Mouse (Mus musculus) heart, adult 2 months (tissue): ENCODE measurements at regions not wholly inside any gene's neighbourhood (a gene's known extent, or its start where the extent isn't known, plus 50 kb on each side); places are given as distances from the start of the nearest gene placed in this dataset.
A peak's percentile ranks its signal among the peaks of the same experiment; 100 is the strongest.

Experiments used
- DNase-seq, 2 experiments: peaks; one replicate each; pipeline ENCODE4 v3.0.0; 2021
- H3K27ac ChIP-seq: fragments of 200-600 bp; 2 replicates; pipeline ENCODE4 v1.8.1; 2022
- H3K27me3 ChIP-seq: fragments of 200-500 bp; 2 replicates; pipeline ENCODE4 v1.6.1; 2012; ENCODE audit warnings: mild to moderate bottlenecking, low read length, inconsistent platforms, mixed read lengths; ENCODE audit not compliant: control insufficient read depth, insufficient read depth
- H3K36me3 ChIP-seq: fragments of 200-500 bp; 2 replicates; pipeline ENCODE4 v1.6.1; 2012; ENCODE audit warnings: low read length, inconsistent platforms; ENCODE audit not compliant: control insufficient read depth, insufficient read depth
- H3K4me1 ChIP-seq: fragments of 200-500 bp; 2 replicates; pipeline ENCODE4 v1.6.1; 2011; ENCODE audit warnings: low read length; ENCODE audit not compliant: control insufficient read depth, insufficient read depth
- H3K4me3 ChIP-seq: fragments of 200-600 bp; 2 replicates; pipeline ENCODE4 v1.8.1; 2022
- H3K79me2 ChIP-seq: fragments of 200-500 bp; replicated peaks from 2 replicates; pipeline ENCODE4 v1.6.1; 2012; ENCODE audit warnings: mild to moderate bottlenecking, inconsistent platforms, low read length, moderate library complexity, mixed read lengths; ENCODE audit not compliant: control insufficient read depth, insufficient read depth
- H3K9ac ChIP-seq: fragments of 200-500 bp; 2 replicates; pipeline ENCODE4 v1.6.1; 2012; ENCODE audit warnings: low read depth, mild to moderate bottlenecking, control low read depth, inconsistent platforms, low read length, mixed read lengths
- CTCF ChIP-seq: fragments of 200-600 bp; IDR thresholded peaks from 2 replicates; pipeline ENCODE4 v1.8.1; 2022; ENCODE audit warnings: antibody characterized with exemption, mild to moderate bottlenecking, moderate library complexity
- EP300 ChIP-seq: fragments of 200-500 bp; IDR thresholded peaks from 2 replicates; pipeline ENCODE4 v1.6.1; 2011; ENCODE audit warnings: low read depth, low read length, control low read depth; ENCODE audit not compliant: insufficient read depth
- POLR2A ChIP-seq: fragments of 200-500 bp; IDR thresholded peaks from 2 replicates; pipeline ENCODE4 v1.6.1; 2011; ENCODE audit warnings: mild to moderate bottlenecking, low read depth, low read length, control low read depth; ENCODE audit not compliant: insufficient read depth
- WGBS: fragments of 180-500 bp; shearing (Covaris S2); methylation state at CpG from one replicate; pipeline ENCODE4 v1.1.7; 2018; 5-methylcytosine and 5-hydroxymethylcytosine counted together
- intact Hi-C: fragments of 180-260 bp; cut with DNase I; formaldehyde crosslinking; loops from one replicate; pipeline ENCODE4 v1.15.1; 2025

DNA sequence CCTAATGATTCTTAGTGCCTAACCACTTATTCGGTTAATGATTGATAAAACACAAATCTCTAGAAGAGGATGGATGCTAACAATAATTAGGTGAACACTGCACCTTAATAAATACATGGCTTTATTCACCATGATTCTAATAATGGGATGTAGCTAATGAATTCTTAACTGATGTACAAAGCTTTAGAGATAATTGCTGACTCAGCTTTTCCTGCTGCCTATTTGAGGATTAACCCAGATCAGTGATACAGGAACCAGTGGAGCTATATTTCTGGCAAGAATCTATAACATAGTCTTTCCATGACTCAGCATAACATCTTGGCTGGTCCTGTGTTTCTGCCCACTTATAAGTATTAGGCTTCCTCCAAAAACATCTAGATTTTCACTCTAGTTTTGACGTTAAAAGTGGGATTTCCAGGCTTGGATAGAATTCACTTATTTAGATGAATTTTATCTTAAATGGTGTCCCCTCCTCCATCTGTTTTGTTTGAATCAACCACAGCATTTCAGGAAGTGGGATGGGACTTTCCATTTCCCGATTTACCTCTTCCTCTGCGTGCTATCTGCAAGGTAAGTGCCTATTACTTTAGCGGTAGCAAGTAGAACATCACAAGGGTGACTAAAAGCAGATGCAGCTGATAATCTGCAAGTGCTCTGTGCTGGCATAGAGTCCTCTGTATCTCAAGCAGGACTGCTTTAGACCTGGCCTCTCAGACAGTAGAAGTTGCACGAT, 460.2 kb downstream of the Kcnj2 start:
- no peak overlapping the region for H3K4me3 ChIP-seq
- H3K27ac ChIP-seq, result no peak overlapping the region
- WGBS, result 45% methylated on average over 6 of the region's 6 CpGs
- no peaks in the 10 kb centered on the region for H3K27me3 ChIP-seq
- H3K79me2 ChIP-seq, result no peaks in the 10 kb centered on the region
- no peak for DNase-seq
- intact Hi-C loops, result loop anchor here (10.0 kb wide), 1 partner anchor 461 kb away; the partner anchor contains the start of gene Kcnj2
- no peak overlapping the region for H3K9ac ChIP-seq
- H3K4me1 ChIP-seq, result no peaks in the 10 kb centered on the region
- no peak for TF ChIP-seq EP300
- no peaks in the 10 kb centered on the region for H3K36me3 ChIP-seq

GRCm38 (mm10) chr11:111529591-111529990, 463.6 kb downstream of the Kcnj2 start:
- no peaks in the 10 kb centered on the region for H3K4me1 ChIP-seq
- 58% methylated on average over 9 of the region's 9 CpGs for WGBS
- H3K27me3 ChIP-seq, result no peaks in the 10 kb centered on the region
- H3K27ac ChIP-seq, result no peak overlapping the region
- TF ChIP-seq POLR2A, result no peak
- no peak for TF ChIP-seq EP300
- no peak for TF ChIP-seq CTCF
- no peak overlapping the region for H3K4me3 ChIP-seq
- no peaks in the 10 kb centered on the region for H3K36me3 ChIP-seq
- DNase-seq, result no peak
- no peaks in the 10 kb centered on the region for H3K79me2 ChIP-seq
- intact Hi-C loops, result loop anchor here (10.0 kb wide), 1 partner anchor 465 kb away; the partner anchor contains the start of gene Kcnj2
- no peak overlapping the region for H3K9ac ChIP-seq

GRCm38 (mm10) chr11:111530912-111531311, 464.9 kb downstream of the Kcnj2 start:
- TF ChIP-seq CTCF (no peak), POLR2A (no peak), EP300 (no peak)
- H3K27me3 ChIP-seq, result no peaks in the 10 kb centered on the region
- WGBS, result 74% methylated on average over 3 of the region's 3 CpGs
- H3K79me2 ChIP-seq, result no peaks in the 10 kb centered on the region
- no peaks in the 10 kb centered on the region for H3K36me3 ChIP-seq
- no peak overlapping the region for H3K4me3 ChIP-seq
- H3K4me1 ChIP-seq, result no peaks in the 10 kb centered on the region
- no peak overlapping the region for H3K27ac ChIP-seq
- intact Hi-C loops, result loop anchor here (10.0 kb wide), 1 partner anchor 574 kb away; no protein-coding TSS in a partner anchor
- H3K9ac ChIP-seq, result no peak overlapping the region
- DNase-seq, result no peak

DNA sequence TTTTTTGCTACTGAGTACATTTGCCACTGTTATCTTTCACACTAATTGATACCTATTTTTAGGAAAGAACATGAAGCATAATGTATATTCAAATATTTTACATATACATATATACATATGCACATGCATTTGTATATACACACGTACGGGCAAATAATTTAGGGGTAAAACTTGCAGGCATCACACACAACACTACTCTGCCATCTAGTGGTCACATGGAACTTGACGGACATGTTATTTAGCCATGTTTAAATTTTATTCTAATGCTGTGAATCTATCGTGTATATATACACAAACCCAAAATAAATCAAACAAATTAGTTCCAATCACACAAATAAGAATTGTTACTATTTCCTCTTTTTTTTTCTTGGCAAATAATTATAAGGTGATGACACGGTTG, 466.5 kb downstream of the Kcnj2 start:
- Histone ChIP-seq H3K36me3 (no peaks in the 10 kb centered on the region), H3K27ac (no peak overlapping the region), H3K9ac (no peak overlapping the region), H3K79me2 (no peaks in the 10 kb centered on the region), H3K27me3 (no peaks in the 10 kb centered on the region), H3K4me1 (no peaks in the 10 kb centered on the region), H3K4me3 (no peak overlapping the region)
- TF ChIP-seq POLR2A, result no peak
- TF ChIP-seq EP300, result no peak
- TF ChIP-seq CTCF, result peak; percentile 72
- no peak for DNase-seq
- 23% methylated on average over 5 of the region's 5 CpGs for WGBS
- intact Hi-C loops, result loop anchor here (10.0 kb wide), 1 partner anchor 572 kb away; no protein-coding TSS in a partner anchor

DNA sequence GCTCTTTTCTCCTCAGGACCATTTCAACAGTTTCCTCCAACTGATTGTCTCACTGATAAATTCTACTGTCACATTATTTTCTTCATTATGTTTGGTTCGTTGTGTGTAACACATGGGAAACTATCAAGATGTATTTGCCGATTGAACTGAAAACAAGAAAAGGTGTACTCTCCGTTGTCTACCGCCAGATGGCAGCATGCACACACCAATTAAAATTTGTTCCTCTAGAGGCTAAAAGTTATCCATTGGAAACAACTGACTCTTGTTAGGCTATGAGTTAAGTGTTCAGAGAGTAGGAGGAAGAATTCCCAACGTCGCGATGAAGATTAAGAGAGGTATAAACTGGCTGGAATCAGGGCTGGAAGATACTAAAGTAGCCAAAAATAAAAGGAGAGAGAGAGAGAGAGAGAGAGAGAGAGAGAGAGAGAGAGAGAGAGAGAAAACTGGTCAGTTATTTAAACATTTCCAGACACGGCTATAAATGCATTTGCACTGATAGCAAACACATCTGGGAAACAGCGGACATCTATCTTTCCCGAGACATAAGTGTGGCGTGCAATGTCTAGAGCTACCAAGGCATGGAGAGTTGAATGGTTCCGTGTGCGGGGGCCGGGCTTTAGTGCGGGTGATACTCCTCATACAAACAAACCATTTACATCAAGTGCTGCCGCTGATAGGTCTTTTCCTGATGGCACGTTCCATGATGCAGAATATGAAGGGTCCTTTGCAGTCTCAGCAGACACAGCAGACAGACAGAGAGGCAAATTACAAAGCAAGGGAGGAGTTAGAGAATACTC, 470.3 kb downstream of the Kcnj2 start:
- Histone ChIP-seq H3K4me3 (no peak overlapping the region), H3K4me1 (no peaks in the 10 kb centered on the region), H3K27ac (no peak overlapping the region), H3K9ac (no peak overlapping the region), H3K79me2 (no peaks in the 10 kb centered on the region), H3K27me3 (no peaks in the 10 kb centered on the region), H3K36me3 (no peaks in the 10 kb centered on the region)
- intact Hi-C loops, result loop anchor here (1.0 to 10.0 kb wide), 3 partner anchors 569 to 1629 kb away; no protein-coding TSS in a partner anchor
- WGBS, result 35% methylated on average over 17 of the region's 17 CpGs
- TF ChIP-seq EP300 (no peak), POLR2A (no peak), CTCF (peak; percentile 84)
- peak in 1 of 2 experiments; percentile 29 for DNase-seq

DNA sequence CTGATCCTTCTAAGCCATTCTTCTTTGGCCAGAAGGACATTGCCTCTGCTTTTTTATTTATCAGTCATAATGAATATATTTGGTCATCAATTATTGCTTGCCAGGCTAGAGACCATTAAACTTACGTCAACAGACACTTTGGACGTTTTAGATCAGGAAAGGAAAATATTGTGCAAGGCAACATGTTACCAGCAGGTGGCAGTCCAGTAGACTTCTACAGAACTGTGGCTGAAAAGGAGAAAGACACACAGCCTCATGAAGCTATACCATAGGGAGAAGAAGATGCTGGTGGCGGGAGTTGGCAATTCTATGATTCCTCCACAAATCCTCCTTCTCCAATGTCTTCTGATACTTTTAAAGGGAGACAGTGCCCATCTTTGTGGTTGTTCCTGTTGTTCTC, 471.7 kb downstream of the Kcnj2 start:
- Histone ChIP-seq H3K27me3 (no peaks in the 10 kb centered on the region), H3K79me2 (no peaks in the 10 kb centered on the region), H3K9ac (no peak overlapping the region), H3K4me1 (no peaks in the 10 kb centered on the region), H3K4me3 (no peak overlapping the region), H3K36me3 (no peaks in the 10 kb centered on the region), H3K27ac (no peak overlapping the region)
- 17% methylated on average over 3 of the region's 3 CpGs for WGBS
- peak; percentile 8 to 38 for DNase-seq
- TF ChIP-seq POLR2A, result no peak
- TF ChIP-seq EP300, result no peak
- TF ChIP-seq CTCF, result peak; percentile 80
- intact Hi-C loops, result loop anchor here (2.0 to 10.0 kb wide), 2 partner anchors 567 to 1241 kb away; no protein-coding TSS in a partner anchor
